Mouse (Mus musculus): ENCODE measurements at regions not wholly inside any gene's neighbourhood (a gene's known extent, or its start where the extent isn't known, plus 50 kb on each side); places are given as distances from the start of the nearest gene placed in this dataset.

GRCm38 (mm10) chr4:79052723-79053122, 841.0 kb upstream of the Ptprd start:
- DNase-seq = peak; percentile 3
